26 mouse cellular contexts compared by ENCODE assay signal in the genomic region with DNA sequence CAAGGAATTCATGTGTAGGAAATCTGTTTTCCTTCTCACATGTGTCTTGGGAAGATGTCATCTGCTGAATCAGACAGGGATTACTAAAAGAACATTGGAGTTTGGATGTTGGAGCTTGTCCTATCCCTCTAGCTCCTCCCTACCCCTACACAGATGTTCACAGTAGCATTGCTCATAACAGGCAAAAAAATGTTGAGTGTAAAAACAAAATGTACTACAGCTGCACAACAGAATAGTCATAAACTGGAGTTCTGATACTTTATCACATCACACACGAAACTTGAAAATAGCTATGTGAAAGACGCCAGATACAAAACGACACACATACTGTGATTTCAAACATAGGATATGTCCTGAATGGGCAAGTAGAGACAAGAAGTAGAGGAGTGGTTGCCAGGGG. TPM values are rescaled to one million over a fixed set of nuclear protein-coding genes. Genes with fewer than 3 reads are reported as not detected.
A peak's percentile ranks its signal among the peaks of the same experiment; 100 is the strongest.
DNase-seq lines count a peak whose midpoint lies in the region; ATAC-seq and TF ChIP-seq lines count a peak whose summit lies in the region.
"Had no signal": no experiment of that assay in that cellular context is flagged by ENCODE, and none has a peak within 500 bp of the region (broad histone marks: within the 10 kb centered on the region; RNA-seq: fewer than 3 reads in every experiment).

No protein-coding gene starts in this region.

- H3K27ac ChIP-seq in thymus, adult 2 months (ENCODE audit: control insufficient read depth, insufficient read depth, low read length) = 0 out of 2 replicates have a peak overlapping the region, but pooled peaks have one; percentile 5
- H3K27ac ChIP-seq: embryonic facial prominence, embryonic 12.5 days; embryonic facial prominence, embryonic 15.5 days; gastrocnemius, adult 2 months; heart, embryonic 10.5 days; heart, embryonic 13.5 days; hindbrain, embryonic 14.5 days; hindbrain, postnatal 0 days had no signal

- no peak for ATAC-seq in CD4-positive, CD25-positive, alpha-beta regulatory T cell, adult 4 months
- ATAC-seq: forebrain, embryonic 14.5 days; forebrain, postnatal 0 days; hindbrain, postnatal 0 days had no signal

- peaks cover 28% of the 10 kb centered on the region for H3K36me3 ChIP-seq in thymus, adult 2 months (ENCODE audit: control insufficient read depth, insufficient read depth, low read length)
- H3K36me3 ChIP-seq: embryonic facial prominence, embryonic 12.5 days; embryonic facial prominence, embryonic 15.5 days; heart, embryonic 10.5 days; heart, embryonic 13.5 days had no signal

- WGBS in thymus, adult 2 months = 88% methylated on average over 3 of the region's 3 CpGs

- H3K27me3 ChIP-seq in thymus, adult 2 months (ENCODE audit: control insufficient read depth, insufficient read depth, low read length) = no peaks in the 10 kb centered on the region
- H3K27me3 ChIP-seq: embryonic facial prominence, embryonic 12.5 days; embryonic facial prominence, embryonic 15.5 days; heart, embryonic 13.5 days had no signal

- no peak overlapping the region for H3K4me3 ChIP-seq in thymus, adult 2 months (ENCODE audit: control insufficient read depth, insufficient read depth, low read length)
- H3K4me3 ChIP-seq: embryonic facial prominence, embryonic 12.5 days; embryonic facial prominence, embryonic 15.5 days; gastrocnemius, adult 2 months; heart, embryonic 10.5 days; heart, embryonic 13.5 days had no signal

- TF ChIP-seq CTCF in thymus, adult 2 months (IDR thresholded peaks at IDR 0.05; ENCODE audit: borderline replicate concordance, control insufficient read depth, extremely low read depth, insufficient read depth, low read length, poor library complexity) = no peak

- peaks cover 7% of the 10 kb centered on the region for H3K4me1 ChIP-seq in thymus, adult 2 months (replicated peaks; ENCODE audit: control insufficient read depth, insufficient read depth, low read length)
- H3K4me1 ChIP-seq: embryonic facial prominence, embryonic 12.5 days; embryonic facial prominence, embryonic 15.5 days; heart, embryonic 10.5 days; heart, embryonic 13.5 days had no signal

- peak; percentile 25 for DNase-seq in CD4-positive, CD25-positive, alpha-beta regulatory T cell, adult 2 months (ENCODE audit: low read depth, low spot score)
- no peak for DNase-seq in thymus, adult 2 months
- DNase-seq in thymus, postnatal 36 days = no peak
- peak; percentile 53 for DNase-seq in naive thymus-derived CD4-positive, alpha-beta T cell, adult 2 months (ENCODE audit: low read depth)
- no peak for DNase-seq in left cerebral cortex, adult 18-20 months (ENCODE audit: low spot score in 2 of 2)
- DNase-seq: adrenal gland, adult 2 months; adrenal gland, postnatal 14 days; B cell, adult 2 months; cerebellum, adult 11 months; cerebellum, adult 2 months; cerebellum, adult 9-11 months; cerebellum, postnatal 25 days; forebrain, postnatal 0 days; gastrocnemius, adult 2 months; gastrocnemius, postnatal 14 days; heart, postnatal 14 days; heart, postnatal 4 days had no signal

- no peak for TF ChIP-seq POLR2A in thymus, adult 2 months (IDR thresholded peaks at IDR 0.05; ENCODE audit: control insufficient read depth, extremely low read depth, insufficient read depth, low read length, poor library complexity)

RNA-seq across cellular contexts. Expression of a gene that starts 43.9 kb away (rescaled TPM):
- polyA plus RNA-seq in CD4-positive, CD25-positive, alpha-beta regulatory T cell, adult 4 months (2017; shearing (Covaris generic)) = 100 to 1,000 TPM; 276 to 286 TPM
- polyA plus RNA-seq in thymus, adult 2 months (2012; rRNA removed) = 56.0 and 58.4 TPM in 2 replicates
- total RNA-seq in left cerebral cortex, adult 18-20 months (2021) = under 1 TPM; 0.23 to 0.44 TPM
- total RNA-seq: MEL had no signal

Comparison
In these comparisons a context has a peak if more than half of its experiments do, and no peak if none do; other contexts are left out.
1. DNase-seq: peak in CD4-positive, CD25-positive, alpha-beta regulatory T cell, adult 2 months (single experiment) and naive thymus-derived CD4-positive, alpha-beta T cell, adult 2 months (single experiment); none in thymus, adult 2 months (single experiment), thymus, postnatal 36 days (0 of 2) and left cerebral cortex, adult 18-20 months (0 of 2).